Mouse (Mus musculus) heart, postnatal 0 days (tissue): ENCODE measurements around the gene Cabin1. TPM values are rescaled to one million over a fixed set of nuclear protein-coding genes. Genes with fewer than 3 reads are reported as not detected.

Experiments used
- ATAC-seq: fragments of 200-750 bp; cut with Nextera tagmentation; 2 replicates; pipeline ENCODE4 v1.8.0; 2017; ENCODE audit warnings: low read depth, moderate number of reproducible peaks, moderate library complexity; ENCODE audit not compliant: insufficient read depth
- DNase-seq: peaks from one replicate; pipeline ENCODE4 v3.0.0-alpha.2; 2016; ENCODE audit warnings: low spot score
- H3K27ac ChIP-seq: fragments of 300-500 bp; sonication (generic); 2 replicates; pipeline ENCODE4 v1.5.1; 2014; ENCODE audit warnings: low read depth, mild to moderate bottlenecking
- H3K27me3 ChIP-seq: fragments of 300-500 bp; sonication (generic); 2 replicates; pipeline ENCODE4 v1.6.1; 2014; ENCODE audit warnings: low read length, mixed read lengths; ENCODE audit not compliant: control insufficient read depth, insufficient read depth
- H3K36me3 ChIP-seq: fragments of 300-500 bp; sonication (generic); replicated peaks from 2 replicates; pipeline ENCODE4 v1.6.1; 2014; ENCODE audit warnings: low read length, mixed read lengths; ENCODE audit not compliant: control insufficient read depth, insufficient read depth
- H3K4me1 ChIP-seq: fragments of 300-500 bp; sonication (generic); 2 replicates; pipeline ENCODE4 v1.6.1; 2014; ENCODE audit warnings: antibody characterized with exemption; ENCODE audit not compliant: control insufficient read depth, insufficient read depth
- H3K4me2 ChIP-seq: fragments of 300-500 bp; sonication (generic); 2 replicates; pipeline ENCODE4 v1.6.1; 2014; ENCODE audit warnings: low read depth, mild to moderate bottlenecking, low read length, moderate library complexity
- H3K4me3 ChIP-seq: fragments of 300-500 bp; sonication (generic); 2 replicates; pipeline ENCODE4 v1.5.1; 2014; ENCODE audit warnings: low read depth, low read length
- H3K9ac ChIP-seq: fragments of 300-500 bp; sonication (generic); replicated peaks from 2 replicates; pipeline ENCODE4 v1.6.1; 2014; ENCODE audit warnings: low read depth, low read length, mixed read lengths
- H3K9me3 ChIP-seq: fragments of 300-500 bp; sonication (generic); replicated peaks from 2 replicates; pipeline ENCODE4 v1.6.1; 2016; ENCODE audit warnings: low read length; ENCODE audit not compliant: control insufficient read depth
- CTCF ChIP-seq: IDR thresholded peaks from 2 replicates; pipeline ENCODE4 v1.5.1; 2016; ENCODE audit warnings: antibody characterized with exemption, control low read depth, low read depth
- EP300 ChIP-seq: IDR thresholded peaks from 2 replicates; pipeline ENCODE4 v1.6.1; 2016; ENCODE audit warnings: antibody characterized with exemption, low read depth
- WGBS: fragments of 180-500 bp; shearing (Covaris S2); extraction: QIAGEN DNeasy Blood & Tissue Kit; methylation state at CpG from one replicate; pipeline ENCODE4 v1.1.7; 2014; 5-methylcytosine and 5-hydroxymethylcytosine counted together
- polyA plus RNA-seq: library from polyadenylated mRNA; unstranded; fragments of >200 nt; fragmentation: Nextera tagmentation; extraction: Ambion mirVana; gene quantifications from 2 replicates; pipeline ENCODE4 v1.2.1, GENCODE M21; 2015
- total RNA-seq: library from RNA; depleted of rRNA; stranded (reverse); fragments of >200 nt; gene quantifications from 2 replicates; pipeline ENCODE4 v1.2.3, GENCODE M21; 2014; ENCODE audit warnings: low replicate concordance

The Cabin1 gene
- total and polyA plus RNA-seq, 2 experiments from 2014 or later, result 14.0 to 194 TPM

DNA sequence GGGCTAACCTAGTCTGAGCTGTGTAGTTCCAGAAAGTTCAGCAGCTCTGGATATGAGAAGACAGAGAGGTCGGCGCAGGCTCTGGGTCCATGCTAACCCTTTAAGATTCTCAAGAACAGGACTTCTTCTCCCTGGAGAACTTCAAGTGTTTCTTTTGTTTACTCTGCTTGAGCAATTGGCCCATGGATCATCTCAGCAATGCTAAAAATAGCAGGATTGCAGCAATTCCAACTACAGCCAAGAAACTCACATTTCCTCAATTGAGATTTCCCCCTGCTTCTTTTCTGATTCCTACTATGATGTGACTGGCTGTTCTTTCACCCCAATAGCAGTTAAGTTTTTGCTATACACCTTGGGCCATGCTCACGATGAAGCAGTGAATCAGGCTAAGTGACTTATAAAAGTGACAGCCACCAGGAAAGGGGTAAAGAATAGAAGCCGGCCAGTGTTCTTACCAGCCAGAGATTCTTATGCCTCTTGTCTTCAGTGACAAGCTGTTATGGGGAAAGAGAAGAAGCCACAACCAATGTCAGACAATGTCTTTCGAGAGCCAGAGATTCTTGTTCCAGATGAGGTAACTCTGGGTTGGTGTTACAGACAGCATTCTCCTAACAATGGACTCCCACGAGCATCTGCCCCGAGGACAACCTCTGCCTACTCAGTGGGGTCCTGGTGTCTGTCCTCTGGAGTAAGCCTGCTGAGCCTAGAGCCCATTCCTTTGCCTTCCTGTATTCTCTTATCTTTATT is 87.1 kb downstream of the Cabin1 start:
- TF ChIP-seq CTCF (no peak), EP300 (no peak)
- ATAC-seq, result no peak
- H3K4me1 ChIP-seq, result peaks cover 30% of the 10 kb centered on the region
- no peaks in the 10 kb centered on the region for H3K27me3 ChIP-seq
- H3K4me3 ChIP-seq, result no peak overlapping the region
- DNase-seq, result peak; percentile 46
- peak overlapping the region; percentile 65 for H3K27ac ChIP-seq
- H3K9ac ChIP-seq, result no peak overlapping the region
- WGBS, result 56% methylated on average over 7 of the region's 7 CpGs
- H3K36me3 ChIP-seq, result 0 out of 2 replicates have a peak, but pooled peaks cover 13% of the 10 kb centered on the region
- H3K4me2 ChIP-seq, result no peak overlapping the region
- H3K9me3 ChIP-seq, result no peaks in the 10 kb centered on the region

GRCm38 (mm10) chr10:75676286-75676685 is 87.9 kb downstream of the Cabin1 start:
- Histone ChIP-seq H3K4me2 (no peak overlapping the region), H3K36me3 (0 out of 2 replicates have a peak, but pooled peaks cover 14% of the 10 kb centered on the region), H3K27ac (peak overlapping the region; percentile 58), H3K4me3 (no peak overlapping the region), H3K4me1 (peaks cover 30% of the 10 kb centered on the region), H3K27me3 (no peaks in the 10 kb centered on the region), H3K9ac (no peak overlapping the region), H3K9me3 (no peaks in the 10 kb centered on the region)
- DNase-seq, result no peak
- WGBS, result 65% methylated on average over 2 of the region's 2 CpGs
- ATAC-seq, result no peak
- no peak for TF ChIP-seq EP300
- TF ChIP-seq CTCF, result no peak

GRCm38 (mm10) chr10:75675594-75675993 is 88.5 kb downstream of the Cabin1 start:
- DNase-seq (no peak), ATAC-seq (no peak)
- Histone ChIP-seq H3K4me1 (peaks cover 30% of the 10 kb centered on the region), H3K4me2 (no peak overlapping the region), H3K36me3 (peaks cover 21% of the 10 kb centered on the region; the same call in 1 of the 2 replicates), H3K9me3 (no peaks in the 10 kb centered on the region), H3K27ac (peak overlapping the region; percentile 58), H3K27me3 (no peaks in the 10 kb centered on the region), H3K4me3 (no peak overlapping the region), H3K9ac (no peak overlapping the region)
- TF ChIP-seq CTCF, result no peak
- TF ChIP-seq EP300, result no peak
- 90% methylated on average over 8 of the region's 8 CpGs for WGBS

GRCm38 (mm10) chr10:75669936-75670335 is 94.2 kb downstream of the Cabin1 start:
- Histone ChIP-seq H3K9ac (no peak overlapping the region), H3K4me1 (peaks cover 11% of the 10 kb centered on the region), H3K9me3 (no peaks in the 10 kb centered on the region), H3K4me2 (no peak overlapping the region), H3K27ac (no peak overlapping the region), H3K4me3 (no peak overlapping the region), H3K36me3 (peaks cover 14% of the 10 kb centered on the region; the same call in 1 of the 2 replicates), H3K27me3 (no peaks in the 10 kb centered on the region)
- WGBS, result 100% methylated on average over 1 of the region's 1 CpGs
- ATAC-seq (no peak), DNase-seq (no peak)
- TF ChIP-seq CTCF, result no peak
- TF ChIP-seq EP300, result no peak

DNA sequence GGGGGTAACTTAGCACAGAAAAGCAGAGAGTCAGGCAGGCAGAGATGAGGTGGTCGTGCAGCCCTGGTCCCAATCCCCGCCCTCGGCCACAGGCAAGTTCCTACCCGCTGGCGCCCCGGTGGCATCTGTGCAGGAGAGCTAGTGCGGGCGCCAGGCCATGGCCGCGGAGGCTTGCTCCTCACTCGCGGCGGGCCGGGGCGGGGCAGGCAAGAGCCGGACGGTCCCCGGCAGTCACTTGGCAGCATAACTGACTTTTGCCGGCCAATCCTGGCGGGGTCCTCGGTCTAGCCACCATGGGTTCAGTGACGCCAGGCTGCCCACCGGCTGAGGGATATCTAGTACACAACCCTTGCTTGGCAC is 96.2 kb downstream of the Cabin1 start:
- peaks cover 16% of the 10 kb centered on the region for H3K36me3 ChIP-seq
- peak overlapping the region; percentile 87 for H3K4me2 ChIP-seq
- peaks cover 11% of the 10 kb centered on the region for H3K4me1 ChIP-seq
- H3K4me3 ChIP-seq, result peak overlapping the region; percentile 84
- H3K9ac ChIP-seq, result peak overlapping the region; percentile 76
- peak overlapping the region; percentile 73 for H3K27ac ChIP-seq
- 0% methylated on average over 23 of the region's 23 CpGs for WGBS
- no peaks in the 10 kb centered on the region for H3K9me3 ChIP-seq
- no peaks in the 10 kb centered on the region for H3K27me3 ChIP-seq
- ATAC-seq (peak; percentile 76), DNase-seq (peak; percentile 67)
- TF ChIP-seq CTCF, result no peak
- no peak for TF ChIP-seq EP300
